Mouse (Mus musculus): ENCODE data around the gene Lgals2.
"Not testable (repeated sequence)": the region's sequence is repeated elsewhere in the genome, so short reads cannot be mapped to it uniquely, and the experiment has no call there.

The Lgals2 gene

GRCm38 (mm10) chr15:78855303-78855965, at the start of gene Lgals2:
Gene Lgals2 (minus strand): TSS chr15:78855529.
- no peak for DNase-seq (ENCODE audit: low spot score)

GRCm38 (mm10) chr15:78903243-78903642, 47.9 kb upstream of the Lgals2 start:
- DNase-seq (ENCODE audit: low spot score), result no peak

- DNase-seq (ENCODE audit: low spot score), result no peak
These were observed 46.1 kb upstream of the Lgals2 start for GRCm38 (mm10) chr15:78901422-78901789.

GRCm38 (mm10) chr15:78900585-78901421, 45.5 kb upstream of the Lgals2 start:
- no peak for DNase-seq (ENCODE audit: low spot score)

DNA sequence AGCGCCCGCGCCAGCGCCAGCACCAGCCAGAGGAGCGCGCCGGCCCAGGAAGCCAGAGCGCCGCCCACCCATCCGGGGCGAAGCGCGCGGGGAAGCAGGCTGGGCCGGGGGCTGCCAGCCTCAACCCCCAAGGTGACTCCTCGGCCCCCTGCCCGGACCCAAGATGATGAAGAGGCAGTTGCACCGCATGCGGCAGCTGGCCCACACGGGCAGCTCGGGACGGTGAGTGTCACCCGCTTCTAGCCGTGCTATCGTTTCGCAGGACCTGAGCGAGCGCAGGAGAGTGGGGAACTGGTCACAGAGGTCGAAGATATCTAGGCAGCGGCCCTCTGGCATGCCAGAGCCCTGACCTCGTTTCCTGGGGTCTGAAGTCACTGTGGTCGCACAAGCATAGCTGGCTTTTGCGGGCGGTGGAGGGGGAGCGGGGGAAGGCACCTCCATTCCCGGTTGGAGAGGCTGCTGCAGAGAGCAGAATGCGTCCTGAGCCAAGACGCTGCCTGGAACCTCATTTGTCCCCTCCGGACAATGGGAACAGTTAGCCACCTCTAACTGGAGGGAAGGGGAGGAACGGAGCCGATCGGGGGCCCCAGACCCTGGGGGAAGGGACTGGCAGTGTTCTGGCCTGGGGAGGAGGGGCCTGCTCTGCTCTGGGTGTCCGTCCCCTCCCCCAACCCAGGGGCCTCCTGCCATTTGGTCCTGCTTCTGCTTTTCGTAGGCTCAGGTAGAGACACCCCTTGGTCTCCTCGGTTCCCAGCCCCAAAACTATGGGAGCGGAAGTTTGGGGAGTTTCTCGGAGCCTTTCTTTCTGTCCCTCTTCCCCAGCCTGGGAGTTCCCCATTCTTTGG, 44.6 kb upstream of the Lgals2 start, which contains the start of gene Sh3bp1:
Gene Sh3bp1, plus strand, starts transcription at position 29 of the 845 bp plus-strand sequence.
- DNase-seq (ENCODE audit: low spot score), result no peak

DNA sequence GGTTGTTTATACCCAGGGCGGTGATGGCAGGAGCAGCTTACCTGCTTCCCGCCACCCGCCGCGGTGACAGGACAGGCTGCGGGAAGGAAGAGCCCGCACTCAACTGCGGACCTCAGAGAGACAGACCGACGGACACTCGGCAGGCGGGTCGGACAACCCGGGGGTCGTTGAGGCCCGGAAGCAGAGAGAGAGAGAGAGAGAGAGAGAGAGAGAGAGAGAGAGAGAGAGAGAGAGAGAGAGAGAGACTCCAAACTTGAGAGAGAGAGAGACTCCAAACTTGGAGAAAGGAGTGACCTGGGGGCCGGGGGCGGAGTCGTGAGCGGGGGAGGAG, 44.0 kb upstream of the Lgals2 start, which contains the start of gene Gm49510:
Gene Gm49510, plus strand, starts transcription at position 259 of the 331 bp plus-strand sequence.
- DNase-seq (ENCODE audit: low spot score), result no peak

- no peak for DNase-seq (ENCODE audit: low spot score)
These were observed 43.2 kb upstream of the Lgals2 start for GRCm38 (mm10) chr15:78898507-78899001.

DNA sequence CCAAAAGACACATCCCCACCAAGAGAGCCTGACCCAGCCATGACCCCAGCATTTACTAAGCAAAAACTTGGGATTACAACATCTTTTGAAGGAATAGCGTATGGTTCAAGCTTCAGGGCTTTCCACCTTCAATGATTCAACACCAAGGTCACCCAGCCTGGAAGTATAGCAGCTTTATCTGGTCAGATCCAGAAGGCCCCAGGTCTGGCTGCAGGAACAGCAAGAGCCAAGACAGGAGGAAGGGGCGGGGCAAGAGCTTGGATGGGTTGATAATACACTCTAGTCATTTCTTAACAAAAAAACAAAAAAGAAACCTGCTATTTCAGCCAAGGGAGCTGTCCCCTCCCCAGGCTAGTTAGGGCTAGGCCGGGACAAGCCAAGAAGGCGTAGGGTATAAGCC, 42.2 kb upstream of the Lgals2 start:
- DNase-seq (ENCODE audit: low spot score), result no peak

DNA sequence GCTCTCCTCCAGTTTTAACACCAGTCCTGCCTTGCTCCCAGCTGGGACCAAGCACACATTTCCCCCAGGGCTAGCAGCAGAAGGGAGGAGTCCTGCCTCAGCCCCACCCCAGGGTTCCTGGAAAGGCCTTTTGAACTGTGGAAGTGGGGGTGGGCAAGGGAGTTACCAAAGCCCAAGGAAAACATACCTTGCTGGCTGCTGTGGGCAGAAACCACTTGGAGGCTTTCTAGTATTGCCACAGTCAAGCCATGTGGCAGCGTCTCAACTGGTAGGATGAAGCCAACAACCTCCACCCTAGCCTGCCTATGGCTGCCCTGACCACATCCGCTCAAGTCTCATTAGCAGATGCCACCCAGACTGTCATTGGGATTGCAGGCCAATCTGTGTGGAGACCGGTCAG, 40.8 kb upstream of the Lgals2 start:
- DNase-seq (ENCODE audit: low spot score), result no peak

DNA sequence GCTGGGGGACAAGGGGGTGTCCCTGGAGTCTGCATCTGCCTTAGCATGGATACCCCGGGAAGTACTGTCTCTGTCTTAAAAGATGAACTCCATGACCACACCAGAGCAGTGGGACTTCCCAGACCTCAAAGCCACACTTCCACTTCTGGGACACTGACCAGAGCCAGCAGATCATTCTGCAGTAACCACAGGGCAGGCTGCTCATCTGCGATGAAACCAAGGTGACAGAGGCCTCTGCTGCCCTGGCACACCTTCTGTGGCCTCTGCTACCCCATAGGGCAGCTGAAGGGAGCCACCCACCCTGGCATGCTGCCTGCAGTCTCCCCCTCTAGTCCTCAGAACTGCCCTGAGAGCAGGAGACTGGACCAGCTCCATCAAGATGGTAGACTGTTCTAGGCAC, 40.4 kb upstream of the Lgals2 start:
- no peak for DNase-seq (ENCODE audit: low spot score)

- DNase-seq (ENCODE audit: low spot score), result no peak
These were observed 39.4 kb upstream of the Lgals2 start for GRCm38 (mm10) chr15:78894726-78895125.

- no peak for DNase-seq (ENCODE audit: low spot score)
These were observed 37.1 kb upstream of the Lgals2 start for GRCm38 (mm10) chr15:78892440-78892839.

- no peak for DNase-seq (ENCODE audit: low spot score)
These were observed 34.1 kb upstream of the Lgals2 start for GRCm38 (mm10) chr15:78889401-78889853.

DNA sequence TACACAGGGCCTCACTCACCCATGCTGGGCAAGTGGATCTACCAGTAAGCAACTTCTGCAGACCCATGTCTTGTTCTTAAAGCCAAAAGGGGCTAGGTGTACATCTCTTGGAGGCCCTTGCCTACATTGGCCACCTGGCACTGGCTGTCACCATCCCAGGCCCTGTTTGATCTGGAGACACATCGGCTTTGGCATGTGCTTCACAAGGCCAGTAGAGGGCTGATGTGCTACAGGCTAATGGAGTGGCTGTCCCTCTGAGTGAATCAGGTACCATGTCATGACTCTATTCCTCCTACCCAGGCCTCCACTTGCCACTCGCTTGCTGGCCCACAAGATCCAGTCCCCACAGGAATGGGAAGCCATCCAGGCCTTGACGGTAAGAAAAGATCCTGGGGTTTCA, 26.5 kb upstream of the Lgals2 start:
- no peak for DNase-seq (ENCODE audit: low spot score)

DNA sequence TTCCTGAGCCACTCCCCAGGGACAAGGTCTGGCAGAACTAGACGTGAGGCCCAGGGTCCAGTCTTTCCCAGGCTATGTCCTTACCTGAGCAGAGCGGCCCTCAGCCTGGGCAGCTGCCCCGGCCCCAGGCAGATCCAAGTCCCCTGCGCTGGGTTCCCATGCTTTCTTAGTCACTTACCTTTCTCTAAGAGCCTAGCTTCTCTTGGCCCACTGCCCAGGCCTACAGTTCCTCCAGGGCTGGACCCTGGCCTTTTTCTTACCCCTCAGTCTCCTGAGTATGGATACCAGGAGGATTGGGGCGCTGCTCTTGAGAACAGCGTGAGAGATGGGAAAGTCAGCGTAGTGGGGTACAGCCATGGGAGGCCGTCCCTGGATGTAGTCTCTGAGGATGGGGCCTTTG, 25.1 kb upstream of the Lgals2 start:
- no peak for DNase-seq (ENCODE audit: low spot score)

DNA sequence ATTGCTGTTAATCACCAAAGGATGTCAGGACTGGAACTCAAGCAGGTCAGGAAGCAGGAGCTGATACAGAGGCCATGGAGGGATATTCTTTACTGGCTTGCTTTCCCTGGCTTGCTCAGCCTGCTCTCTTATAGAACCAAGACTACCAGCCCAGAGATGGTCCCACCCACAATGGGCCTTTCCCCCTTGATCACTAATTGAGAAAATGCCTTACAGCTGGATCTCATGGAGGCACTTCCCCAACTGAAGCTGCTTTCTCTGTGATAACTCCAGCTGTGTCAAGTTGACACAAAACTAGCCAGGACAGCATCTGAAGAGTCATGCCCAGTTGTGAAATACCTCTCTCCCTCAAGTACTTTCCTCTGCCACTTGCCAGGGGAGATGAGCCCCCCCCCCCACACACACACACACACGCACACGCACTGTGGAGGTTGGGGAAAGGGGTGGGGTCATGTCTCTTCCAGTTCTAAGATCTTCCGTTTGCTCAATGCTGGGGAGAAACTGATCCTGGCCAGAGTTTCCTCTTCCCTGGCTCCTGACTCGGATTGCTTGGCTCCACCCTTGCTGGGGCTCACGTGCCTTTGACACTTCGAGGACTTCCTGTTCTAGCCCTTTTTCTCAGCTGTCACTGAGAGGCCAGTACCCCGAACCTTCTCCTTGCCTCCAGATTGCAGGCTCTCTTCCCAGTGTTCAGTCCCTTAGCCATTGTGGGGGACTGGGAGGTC, 23.6 kb upstream of the Lgals2 start:
- not testable (repeated sequence) for DNase-seq (ENCODE audit: low spot score)

DNA sequence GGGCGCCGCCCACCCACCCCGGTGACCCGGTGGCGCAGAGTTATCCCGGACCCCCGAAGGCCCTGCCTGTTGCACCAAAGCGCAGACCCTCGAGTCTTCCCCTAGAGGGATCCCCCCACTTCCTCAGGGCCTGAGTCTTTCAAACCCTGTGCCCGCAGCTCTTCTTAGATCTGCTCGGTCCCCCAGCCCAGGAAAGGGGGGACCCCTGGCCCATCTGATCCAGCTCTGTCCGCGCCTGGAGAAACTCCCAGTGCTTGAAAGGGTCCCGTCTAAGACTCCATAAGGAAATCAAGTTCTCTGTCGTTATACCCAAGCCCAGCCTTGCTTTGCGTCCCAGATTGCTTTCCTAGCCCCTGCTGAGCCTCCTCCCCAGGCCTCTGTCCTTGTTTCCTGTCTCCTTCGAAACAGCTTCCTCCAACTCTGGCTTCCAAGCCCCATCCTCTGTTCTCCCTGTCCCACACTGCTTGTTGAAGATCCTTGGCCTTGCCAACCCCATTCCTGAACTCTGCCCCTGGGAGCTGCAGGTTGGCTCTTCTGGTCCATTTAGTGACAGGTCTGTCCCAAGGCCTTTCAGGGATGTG, 22.6 kb upstream of the Lgals2 start:
- no peak for DNase-seq (ENCODE audit: low spot score)

GRCm38 (mm10) chr15:78876991-78877809, 21.9 kb upstream of the Lgals2 start, which contains the start of gene Gga1:
Gene Gga1 (plus strand): TSS chr15:78877190.
- DNase-seq (ENCODE audit: low spot score), result peak; percentile 94

- peak; percentile 57 for DNase-seq (ENCODE audit: low spot score)
These were observed 20.9 kb upstream of the Lgals2 start for GRCm38 (mm10) chr15:78876258-78876696.

- no peak for DNase-seq (ENCODE audit: low spot score)
These were observed 20.2 kb upstream of the Lgals2 start for GRCm38 (mm10) chr15:78875537-78875936.
